7 mouse cellular contexts compared by ENCODE assay signal in genomic region chr8:84704867-84705831, GRCm38 (mm10). TPM values are rescaled to one million over a fixed set of nuclear protein-coding genes. Genes with fewer than 3 reads are reported as not detected.
DNase-seq lines count a peak whose midpoint lies in the region; ATAC-seq and TF ChIP-seq lines count a peak whose summit lies in the region.

No protein-coding gene starts in this region.

- intact Hi-C loops in heart, postnatal 25 days (cut with DNase I) = loop anchor here (5.0 kb wide), 2 partner anchors 32 to 503 kb away; no protein-coding TSS in a partner anchor

- no peak for ATAC-seq in liver, embryonic 16.5 days (ENCODE audit: low read depth)

- WGBS in embryonic facial prominence, embryonic 10.5 days = 3% methylated on average over 61 of the region's 61 CpGs
- under 1% methylated on average over 61 of the region's 61 CpGs for WGBS in liver, embryonic 16.5 days (ENCODE audit: insufficient replicate concordance)
- 4% methylated on average over 61 of the region's 61 CpGs for WGBS in spleen, adult 2 months

- peaks cover 2% of the 10 kb centered on the region for H3K36me3 ChIP-seq in embryonic facial prominence, embryonic 10.5 days (replicated peaks)
- peaks cover 17% of the 10 kb centered on the region for H3K36me3 ChIP-seq in liver, embryonic 16.5 days (ENCODE audit: control insufficient read depth, insufficient read depth)
- 0 out of 2 replicates have a peak, but pooled peaks cover 5% of the 10 kb centered on the region for H3K36me3 ChIP-seq in spleen, adult 2 months (ENCODE audit: control insufficient read depth, insufficient read depth, low read length)

- H3K9ac ChIP-seq in liver, embryonic 16.5 days (ENCODE audit: low read depth, low read length) = peak overlapping the region; percentile 83

- peak overlapping the region; percentile 51 for H3K4me3 ChIP-seq in embryonic facial prominence, embryonic 10.5 days
- H3K4me3 ChIP-seq in liver, embryonic 16.5 days (ENCODE audit: low read depth, low read length) = peak overlapping the region; percentile 71
- peak overlapping the region; percentile 52; the same call in 1 of the 2 replicates for H3K4me3 ChIP-seq in spleen, adult 2 months (ENCODE audit: extremely low read depth, insufficient read depth, insufficient read length)

- H3K4me1 ChIP-seq in embryonic facial prominence, embryonic 10.5 days = peaks cover 64% of the 10 kb centered on the region
- peaks cover 68% of the 10 kb centered on the region for H3K4me1 ChIP-seq in liver, embryonic 16.5 days (ENCODE audit: control insufficient read depth, low read depth, low read length)
- H3K4me1 ChIP-seq in spleen, adult 2 months (ENCODE audit: control insufficient read depth, insufficient read depth, insufficient read length) = peaks cover 47% of the 10 kb centered on the region

- peak overlapping the region; percentile 57 for H3K27ac ChIP-seq in embryonic facial prominence, embryonic 10.5 days (replicated peaks)
- peak overlapping the region; percentile 98 for H3K27ac ChIP-seq in liver, embryonic 16.5 days (ENCODE audit: low read length)
- peak overlapping the region; percentile 49; the same call in 1 of the 2 replicates for H3K27ac ChIP-seq in spleen, adult 2 months (ENCODE audit: insufficient read depth, low read length)

- TF ChIP-seq POLR2A in spleen, adult 2 months (IDR thresholded peaks at IDR 0.05; ENCODE audit: low read depth, low read length) = peak; percentile 3; the same call in 1 of the 2 replicates

- peaks cover 98% of the 10 kb centered on the region for H3K27me3 ChIP-seq in embryonic facial prominence, embryonic 10.5 days (replicated peaks; ENCODE audit: low read depth, poor library complexity, severe bottlenecking)
- peaks cover 29% of the 10 kb centered on the region for H3K27me3 ChIP-seq in liver, embryonic 16.5 days (ENCODE audit: control insufficient read depth, insufficient read depth, low read depth, low read length)
- peaks cover 3% of the 10 kb centered on the region; the same call in 1 of the 2 replicates for H3K27me3 ChIP-seq in spleen, adult 2 months (ENCODE audit: control insufficient read depth, insufficient read depth, low read length)

- H3K9me3 ChIP-seq in embryonic facial prominence, embryonic 10.5 days = no peaks in the 10 kb centered on the region
- H3K9me3 ChIP-seq in liver, embryonic 16.5 days (replicated peaks; ENCODE audit: control insufficient read depth, low read length) = no peaks in the 10 kb centered on the region

- DNase-seq in ovary, postnatal 36 days (ENCODE audit: low spot score) = peak; percentile 43
- no peak for DNase-seq in ovary, postnatal 14 days (ENCODE audit: low spot score)
- DNase-seq in embryonic facial prominence, embryonic 10.5 days (ENCODE audit: low spot score) = peak; percentile 60
- peak; percentile 27 for DNase-seq in heart, postnatal 25 days (ENCODE audit: low spot score)
- peak in 1 of 2 experiments; percentile 59 for DNase-seq in spleen, adult 2 months (ENCODE audit: low read depth in 1 of 2, low spot score in 2 of 2)
- no peak for DNase-seq in left cerebral cortex, adult 18-20 months (ENCODE audit: low spot score in 2 of 2)

- H3K4me2 ChIP-seq in liver, embryonic 16.5 days (ENCODE audit: low read depth, low read length) = peak overlapping the region; percentile 93

- no peak for TF ChIP-seq CTCF in spleen, adult 2 months (IDR thresholded peaks at IDR 0.05; ENCODE audit: extremely low read depth, insufficient read depth, insufficient read length, insufficient replicate concordance)

RNA-seq across cellular contexts. Expression of gene Lyl1, which starts 3.9 kb away (rescaled TPM):
- 4.3 and 5.5 TPM in 2 replicates for polyA plus RNA-seq in embryonic facial prominence, embryonic 10.5 days (2016; fragmentation: Nextera tagmentation; extraction: Ambion mirVana)
- total RNA-seq in heart, postnatal 25 days (2021) = 1 to 10 TPM; 4.2 to 4.5 TPM
- polyA plus RNA-seq in liver, embryonic 16.5 days (2015; fragmentation: Nextera tagmentation; extraction: Ambion mirVana) = 43.7 and 45.6 TPM in 2 replicates
- polyA plus RNA-seq in spleen, adult 2 months (2012; rRNA removed) = 90.0 and 115 TPM in 2 replicates
- total RNA-seq in left cerebral cortex, adult 18-20 months (2021) = 1 to 10 TPM; 2.6 TPM

RNA-seq across cellular contexts. Expression of gene Nacc1, which starts 17.5 kb away (rescaled TPM):
- polyA plus RNA-seq in embryonic facial prominence, embryonic 10.5 days (2016; fragmentation: Nextera tagmentation; extraction: Ambion mirVana) = 30.4 and 30.8 TPM in 2 replicates
- 10 to 100 TPM; 32.0 to 32.6 TPM for total RNA-seq in heart, postnatal 25 days (2021)
- polyA plus RNA-seq in liver, embryonic 16.5 days (2015; fragmentation: Nextera tagmentation; extraction: Ambion mirVana) = 5.4 and 6.3 TPM in 2 replicates
- 66.0 and 78.5 TPM in 2 replicates for polyA plus RNA-seq in spleen, adult 2 months (2012; rRNA removed)
- total RNA-seq in left cerebral cortex, adult 18-20 months (2021) = 10 to 100 TPM; 93.7 to 99.0 TPM

RNA-seq across cellular contexts. Expression of gene G430095P16Rik, which starts 17.7 kb away (rescaled TPM):
- polyA plus RNA-seq in embryonic facial prominence, embryonic 10.5 days (2016; fragmentation: Nextera tagmentation; extraction: Ambion mirVana) = 1.6 and 3.6 TPM in 2 replicates
- under 1 TPM in 1 of 2 experiments, not detected in 1; 0.39 TPM for total RNA-seq in heart, postnatal 25 days (2021)
- 7.0 and 7.8 TPM in 2 replicates for polyA plus RNA-seq in liver, embryonic 16.5 days (2015; fragmentation: Nextera tagmentation; extraction: Ambion mirVana)
- polyA plus RNA-seq in spleen, adult 2 months (2012; rRNA removed) = 4.5 TPM in 2 replicates
- total RNA-seq in left cerebral cortex, adult 18-20 months (2021) = not detected

RNA-seq across cellular contexts. Expression of gene Trmt1, which starts 19.0 kb away (rescaled TPM):
- polyA plus RNA-seq in embryonic facial prominence, embryonic 10.5 days (2016; fragmentation: Nextera tagmentation; extraction: Ambion mirVana) = 69.1 and 71.2 TPM in 2 replicates
- 10 to 100 TPM; 32.6 to 37.6 TPM for total RNA-seq in heart, postnatal 25 days (2021)
- polyA plus RNA-seq in liver, embryonic 16.5 days (2015; fragmentation: Nextera tagmentation; extraction: Ambion mirVana) = 27.3 and 27.7 TPM in 2 replicates
- 98.1 and 155 TPM in 2 replicates for polyA plus RNA-seq in spleen, adult 2 months (2012; rRNA removed)
- 100 to 1,000 TPM in 1 of 2 experiments, 10 to 100 TPM in 1; 99.1 to 101 TPM for total RNA-seq in left cerebral cortex, adult 18-20 months (2021)

RNA-seq across cellular contexts. Expression of gene Ier2, which starts 42.5 kb away (rescaled TPM):
- 140 and 148 TPM in 2 replicates for polyA plus RNA-seq in embryonic facial prominence, embryonic 10.5 days (2016; fragmentation: Nextera tagmentation; extraction: Ambion mirVana)
- total RNA-seq in heart, postnatal 25 days (2021) = 10 to 100 TPM; 14.3 to 18.3 TPM
- polyA plus RNA-seq in liver, embryonic 16.5 days (2015; fragmentation: Nextera tagmentation; extraction: Ambion mirVana) = 17.3 and 20.3 TPM in 2 replicates
- 23.0 and 27.4 TPM in 2 replicates for polyA plus RNA-seq in spleen, adult 2 months (2012; rRNA removed)
- total RNA-seq in left cerebral cortex, adult 18-20 months (2021) = 10 to 100 TPM; 15.5 to 19.9 TPM

Comparison
In these comparisons a context has a peak if more than half of its experiments do, and no peak if none do; other contexts are left out.
1. DNase-seq: peak in ovary, postnatal 36 days (single experiment), embryonic facial prominence, embryonic 10.5 days (single experiment) and heart, postnatal 25 days (single experiment); none in ovary, postnatal 14 days (single experiment) and left cerebral cortex, adult 18-20 months (0 of 2).
2. Peak in every context shown above with its lines, with median percentiles within 50 percentile points of each other: H3K27ac ChIP-seq and H3K4me3 ChIP-seq.